Mouse (Mus musculus) gastrocnemius, adult 8-10 months (tissue): ENCODE measurements around the gene Slc25a22. TPM values are rescaled to one million over a fixed set of nuclear protein-coding genes. Genes with fewer than 3 reads are reported as not detected.

Experiments
- DNase-seq, 2 experiments: peaks; one replicate each; pipeline ENCODE4 v3.0.0; 2022; ENCODE audit warnings: low spot score in 2 of 2
- total RNA-seq, 4 experiments: library from RNA; stranded (reverse); gene quantifications; 2 replicates each; pipeline ENCODE4 v1.2.4; 2022

The Slc25a22 gene
- total RNA-seq, 4 experiments from 2014 or later = 14.5 to 19.5 (median 14.7) TPM

DNA sequence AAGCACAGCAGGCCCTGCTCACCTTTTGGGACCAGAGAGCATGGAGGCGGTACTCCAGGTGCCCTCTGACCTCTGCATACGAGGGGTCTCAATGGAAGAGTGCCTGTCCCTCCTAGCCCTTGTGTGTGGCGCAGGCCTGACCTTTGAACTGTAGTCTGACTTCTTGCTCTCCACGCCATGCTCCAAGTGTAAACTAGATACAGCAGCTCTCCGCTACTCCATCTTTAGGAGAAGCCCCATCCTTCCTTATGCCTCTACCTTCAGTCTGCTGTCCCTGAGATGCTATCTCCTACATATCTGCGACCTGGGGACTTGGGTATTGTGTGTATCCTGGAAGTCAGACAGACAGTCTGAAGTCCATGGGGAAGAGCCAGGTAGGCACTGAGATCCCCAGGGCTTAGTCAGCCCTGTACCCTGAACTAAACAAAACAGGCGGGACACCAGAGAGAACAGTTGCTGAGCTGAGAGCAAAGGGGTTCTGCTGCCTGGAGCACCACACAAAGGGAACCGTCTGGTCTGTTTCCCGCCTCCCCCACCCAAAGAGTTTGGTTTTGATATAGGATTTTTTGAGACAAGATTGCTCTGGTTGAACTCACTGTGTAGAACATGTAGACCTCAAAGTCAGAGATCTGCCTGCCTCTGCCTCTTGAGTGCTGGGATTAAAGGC lies 1.7 kb downstream of the Slc25a22 start:
- no peak for DNase-seq

DNA sequence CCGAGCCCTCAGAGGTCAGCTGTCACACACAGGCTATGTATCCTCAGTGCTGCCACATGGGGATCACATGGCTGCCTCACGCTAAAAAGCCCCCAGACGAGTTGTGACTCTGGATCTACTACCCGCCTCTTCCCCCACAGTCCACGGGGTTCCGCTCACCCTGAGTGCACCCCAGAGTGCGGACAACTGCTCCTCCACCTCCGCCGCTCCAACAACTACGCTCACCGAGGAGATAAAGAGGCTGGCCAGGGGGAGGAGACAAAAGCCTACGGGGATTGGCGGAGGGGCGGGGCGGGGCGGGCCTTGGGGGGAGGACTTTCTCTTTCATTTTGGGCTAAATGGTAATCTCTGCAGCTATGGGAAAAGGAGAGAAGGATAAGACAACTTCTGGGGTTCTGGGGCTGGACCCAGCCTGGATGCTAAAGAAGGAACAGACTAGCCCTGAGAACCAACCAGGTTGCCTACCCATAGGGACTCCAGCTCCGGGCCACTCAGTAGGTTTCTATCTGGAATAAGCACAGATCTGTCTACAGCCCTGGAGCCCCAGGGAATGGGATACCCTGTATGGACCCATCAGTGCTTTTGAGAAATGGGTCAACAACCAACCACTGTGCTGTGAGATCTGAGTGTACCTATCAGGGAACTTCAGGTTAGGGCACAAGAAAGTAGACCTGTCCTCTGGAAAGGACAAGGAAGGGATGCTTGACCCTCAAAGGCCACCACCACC lies 2.4 kb downstream of the Slc25a22 start:
- DNase-seq = no peak

DNA sequence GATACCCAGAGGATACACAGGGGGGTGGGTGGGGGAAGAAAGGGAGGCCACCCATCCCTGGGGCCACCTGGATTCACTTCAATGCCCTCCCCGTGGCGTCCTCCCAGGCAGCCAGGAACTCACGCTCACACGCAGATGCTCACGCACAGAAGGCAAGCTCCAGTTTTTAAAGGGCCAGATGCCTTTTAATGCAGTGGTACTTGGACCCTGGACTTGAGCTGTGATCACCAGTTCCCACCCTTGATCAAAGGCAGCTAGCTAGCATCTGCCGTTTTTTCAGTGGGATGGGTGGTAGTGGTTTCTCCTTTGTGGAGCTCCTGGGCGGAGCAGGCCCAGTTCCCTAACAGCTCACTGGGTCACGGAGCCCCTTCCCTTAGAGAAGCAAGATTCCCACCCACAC lies 3.2 kb downstream of the Slc25a22 start:
- no peak for DNase-seq

DNA sequence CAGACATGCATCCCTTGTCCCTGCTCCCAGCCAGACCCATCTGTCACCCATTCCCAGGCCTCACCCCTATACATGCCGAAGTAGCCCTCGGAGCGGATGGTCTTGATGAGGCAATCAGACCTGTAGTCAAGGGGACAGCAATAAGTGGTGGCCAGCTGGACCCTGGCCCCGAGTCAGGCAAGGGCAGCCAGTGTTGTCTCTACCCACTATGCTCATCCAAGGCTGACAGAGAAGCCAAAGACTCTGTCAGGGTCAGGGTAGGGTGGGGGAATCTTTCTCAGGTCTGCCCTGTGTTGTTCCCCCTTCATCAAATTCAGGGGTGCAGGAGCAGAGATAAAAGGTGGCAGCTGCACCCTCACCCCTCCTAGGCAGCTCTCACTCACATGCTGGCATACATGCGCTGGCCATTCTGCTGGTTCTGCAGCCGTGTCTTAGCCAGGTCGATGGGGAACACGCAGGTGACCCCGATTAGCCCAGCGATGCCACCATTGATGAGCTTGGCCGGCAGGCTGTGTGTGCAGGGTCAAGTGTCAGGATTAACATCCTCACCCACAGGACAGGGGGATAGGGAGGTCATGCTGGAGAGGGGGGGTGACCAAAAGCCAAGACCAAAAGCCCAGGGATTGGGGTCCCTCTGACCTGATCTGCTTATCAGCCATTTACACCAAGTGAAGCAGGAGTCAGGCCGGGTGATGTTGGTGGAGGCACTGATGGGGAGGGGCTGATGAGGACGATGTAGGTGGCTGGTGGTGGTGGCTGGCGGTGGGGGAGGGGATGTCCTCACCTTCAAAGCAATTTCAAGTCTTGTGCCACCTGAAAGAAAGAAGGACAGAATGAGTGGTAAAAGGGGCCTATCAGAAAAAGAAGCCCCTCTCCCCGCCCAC lies 3.9 kb downstream of the Slc25a22 start:
- no peak for DNase-seq

DNA sequence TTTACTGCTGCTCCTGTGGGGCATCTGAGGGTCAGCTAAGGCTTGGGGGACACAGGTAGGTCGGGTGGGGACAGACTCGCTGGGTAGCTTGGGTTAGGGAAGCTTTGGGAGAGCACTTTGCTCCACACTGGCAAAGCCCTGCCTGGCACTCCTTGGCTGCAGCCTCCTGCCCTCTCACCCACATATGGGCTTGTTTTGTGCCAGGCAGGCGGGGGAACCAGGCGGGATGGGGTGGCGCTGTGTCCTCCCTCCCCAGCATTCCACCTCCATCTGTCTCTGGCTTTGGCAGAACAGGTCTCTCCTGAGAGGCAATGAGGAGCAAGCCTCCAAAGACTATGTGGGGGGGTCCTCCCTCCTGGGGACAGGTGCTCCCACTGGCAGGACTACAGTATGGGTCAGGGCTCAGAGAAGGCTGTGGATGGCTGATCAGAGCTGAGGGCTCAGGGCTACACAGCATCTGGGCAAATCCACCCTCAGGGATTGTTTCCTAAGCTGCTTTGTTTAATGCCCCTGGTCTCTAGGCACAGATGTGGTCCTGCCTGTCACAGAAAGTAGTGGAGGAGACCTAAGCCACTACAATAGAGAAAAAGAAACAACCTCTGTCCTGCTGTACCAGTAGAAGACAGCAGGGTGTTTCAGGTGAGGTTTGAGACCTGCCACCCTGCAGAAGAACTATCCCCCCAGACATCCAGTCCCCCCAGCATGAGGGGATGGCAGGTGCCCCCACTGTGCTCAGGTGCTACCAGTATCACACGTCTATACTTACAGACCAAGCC lies 4.8 kb downstream of the Slc25a22 start:
- no peak for DNase-seq

DNA sequence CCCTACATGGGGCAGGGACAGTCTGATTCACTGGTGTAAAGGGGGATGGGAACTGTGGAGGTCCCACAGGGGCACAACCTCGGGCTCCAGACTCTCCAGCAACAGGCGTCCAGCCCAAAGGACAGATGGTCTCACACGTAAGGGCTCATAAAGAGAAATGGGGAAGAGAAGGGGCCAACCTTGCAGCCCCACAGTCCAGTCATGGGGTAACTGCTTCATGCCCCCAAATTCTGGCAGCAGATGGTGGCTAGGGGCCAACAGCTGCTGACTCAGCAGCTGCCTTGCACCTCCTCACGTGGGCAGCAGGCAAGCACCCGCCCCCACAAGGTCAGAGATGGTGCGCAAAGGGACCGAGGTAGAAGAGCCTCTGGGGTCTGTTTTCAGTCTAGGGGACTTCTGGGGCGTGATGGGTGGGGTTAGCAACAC lies 5.5 kb downstream of the Slc25a22 start:
- DNase-seq = no peak

DNA sequence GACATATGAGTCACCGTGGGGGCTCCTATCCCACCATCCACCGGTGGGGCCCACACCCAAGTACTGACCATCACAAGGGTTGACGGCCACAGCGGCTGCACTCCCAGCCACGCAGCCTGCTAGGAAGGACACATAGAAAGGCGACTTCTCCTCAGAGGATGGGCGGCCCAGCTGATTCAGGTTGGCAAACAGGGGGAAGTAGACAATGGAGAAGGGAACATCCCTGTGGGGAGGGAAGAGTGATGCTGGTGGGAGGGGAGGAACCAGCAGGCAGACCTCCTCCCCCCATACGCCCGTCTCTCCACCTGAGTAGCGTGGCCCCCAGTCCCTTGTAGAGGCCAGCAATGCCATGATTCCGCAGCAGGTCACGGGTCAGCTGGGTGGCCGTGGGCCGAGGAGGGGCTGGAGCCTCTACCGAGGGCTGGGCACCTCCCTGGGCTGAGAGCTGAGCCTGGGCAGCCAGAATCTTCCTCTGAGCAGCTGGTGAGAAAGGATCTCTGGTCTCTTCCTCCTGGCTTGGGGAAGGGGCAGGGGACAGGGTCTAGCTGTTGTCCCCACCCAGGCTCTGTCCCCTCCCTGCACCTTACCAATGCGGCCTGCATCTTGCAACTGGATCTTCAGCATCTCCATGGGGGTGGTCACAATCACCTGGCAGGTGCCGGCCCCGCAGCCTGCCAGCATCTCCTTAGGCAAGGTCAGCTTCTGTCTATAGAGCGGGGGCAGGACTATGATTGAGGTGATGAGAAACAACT lies 6.1 kb downstream of the Slc25a22 start:
- DNase-seq = no peak

DNA sequence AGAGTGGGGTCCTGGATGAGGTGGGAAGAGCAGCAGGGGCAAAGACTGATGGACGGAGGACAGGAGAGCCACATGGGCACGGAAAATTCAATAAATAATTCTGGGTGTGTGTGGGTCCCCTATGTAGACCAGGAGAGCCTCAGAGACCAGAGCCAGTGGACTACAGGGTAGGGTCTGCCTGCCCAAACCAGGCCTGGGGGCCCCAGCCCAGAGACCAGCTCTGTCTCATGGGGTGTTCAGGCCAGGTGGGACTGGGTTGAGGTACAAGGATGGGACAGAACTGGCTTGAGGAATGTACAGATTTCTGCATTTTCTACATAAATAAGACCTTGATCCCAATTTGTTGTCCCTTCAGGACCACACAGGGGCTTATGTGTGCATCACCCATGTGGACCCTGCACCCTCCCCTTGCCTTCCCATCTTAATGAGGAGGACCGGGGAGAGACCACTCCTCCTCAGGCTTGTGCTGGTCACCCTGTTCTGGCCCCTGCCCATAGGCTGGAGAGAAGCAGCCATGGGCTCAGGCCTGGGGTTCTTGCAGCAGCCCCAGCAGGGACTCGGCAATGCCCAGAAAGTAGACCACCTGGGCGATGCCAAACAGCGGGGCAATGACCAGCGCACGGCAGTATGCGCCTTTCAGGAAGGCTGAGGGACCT lies 7.0 kb downstream of the Slc25a22 start:
- no peak for DNase-seq

DNA sequence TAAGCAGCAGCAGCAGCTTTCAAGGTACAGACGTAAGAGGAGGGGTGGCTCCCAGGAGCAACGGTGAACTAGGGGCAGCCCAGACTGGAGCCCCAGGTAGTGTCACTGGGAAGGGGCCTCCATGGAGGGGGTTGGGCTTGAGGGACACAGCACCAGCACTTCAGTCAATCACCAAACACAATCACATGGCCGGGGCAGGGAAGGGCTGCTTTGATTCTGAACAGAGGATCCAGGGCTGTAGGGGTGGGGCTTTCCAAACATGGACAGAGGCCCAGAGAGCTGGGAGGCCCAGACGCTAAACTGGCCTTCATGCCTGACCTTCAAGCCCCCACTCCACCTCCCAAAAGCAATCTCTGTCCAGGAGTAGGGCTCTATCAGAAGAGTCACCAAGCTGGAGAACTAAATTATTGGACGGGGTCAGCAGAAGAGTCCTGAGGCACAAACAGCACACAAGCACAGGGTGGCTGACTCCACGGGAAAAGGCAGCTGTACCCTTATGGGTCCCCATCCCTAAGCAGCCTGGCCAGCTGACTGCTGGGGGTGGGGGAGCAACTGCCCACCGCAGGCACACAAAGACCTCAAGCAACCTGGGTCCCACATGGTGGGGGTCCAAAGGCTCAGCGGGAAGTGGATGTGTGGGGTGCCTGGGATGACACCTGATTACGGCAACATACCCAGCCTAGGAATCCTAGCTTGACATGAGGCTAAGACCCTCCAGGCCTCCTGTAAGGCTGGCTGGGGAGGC lies 7.7 kb downstream of the Slc25a22 start:
- no peak for DNase-seq

DNA sequence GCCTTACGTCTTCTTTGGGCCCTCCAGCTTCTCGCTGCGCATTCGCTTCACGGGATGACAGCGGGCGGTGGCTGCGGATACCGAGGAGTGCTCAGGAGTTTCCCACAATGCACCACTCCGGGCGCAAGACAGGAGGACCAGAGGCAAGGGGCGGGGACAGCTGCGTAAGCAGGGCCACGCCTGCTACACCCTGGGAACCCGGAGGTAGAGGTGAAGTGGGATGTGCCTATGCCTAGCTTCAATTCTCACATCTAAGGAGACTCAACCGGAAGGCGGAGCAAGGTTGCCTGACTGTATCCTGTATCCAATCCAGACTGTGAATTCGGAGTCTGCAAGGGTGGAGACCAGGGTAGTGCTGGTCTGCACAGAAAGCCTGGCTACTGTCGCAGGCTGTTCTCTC lies 8.4 kb downstream of the Slc25a22 start, which contains the start of gene Cend1:
TSS of gene Cend1 (minus strand) at position 182 of the 400 bp plus-strand sequence.
- no peak for DNase-seq

DNA sequence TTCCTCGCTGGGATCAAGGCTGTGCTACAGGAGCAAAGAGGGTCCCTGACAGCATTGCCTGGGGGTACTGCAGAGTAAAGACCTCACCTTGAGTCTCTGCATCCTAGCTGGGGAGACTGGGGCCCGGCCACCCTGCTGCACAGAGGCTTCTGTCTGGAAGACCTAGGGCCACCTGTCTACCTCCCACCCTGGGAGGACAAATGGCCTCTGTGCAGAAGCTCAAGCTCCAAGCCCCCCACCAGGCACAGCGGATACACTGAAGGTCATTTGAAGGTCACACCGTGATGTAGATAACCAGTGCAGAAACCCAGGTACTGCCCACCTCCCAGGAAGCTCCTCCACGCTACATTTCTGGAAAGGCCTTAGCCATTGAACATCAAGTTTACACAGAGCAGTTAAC lies 9.0 kb downstream of the Slc25a22 start:
- no peak for DNase-seq

DNA sequence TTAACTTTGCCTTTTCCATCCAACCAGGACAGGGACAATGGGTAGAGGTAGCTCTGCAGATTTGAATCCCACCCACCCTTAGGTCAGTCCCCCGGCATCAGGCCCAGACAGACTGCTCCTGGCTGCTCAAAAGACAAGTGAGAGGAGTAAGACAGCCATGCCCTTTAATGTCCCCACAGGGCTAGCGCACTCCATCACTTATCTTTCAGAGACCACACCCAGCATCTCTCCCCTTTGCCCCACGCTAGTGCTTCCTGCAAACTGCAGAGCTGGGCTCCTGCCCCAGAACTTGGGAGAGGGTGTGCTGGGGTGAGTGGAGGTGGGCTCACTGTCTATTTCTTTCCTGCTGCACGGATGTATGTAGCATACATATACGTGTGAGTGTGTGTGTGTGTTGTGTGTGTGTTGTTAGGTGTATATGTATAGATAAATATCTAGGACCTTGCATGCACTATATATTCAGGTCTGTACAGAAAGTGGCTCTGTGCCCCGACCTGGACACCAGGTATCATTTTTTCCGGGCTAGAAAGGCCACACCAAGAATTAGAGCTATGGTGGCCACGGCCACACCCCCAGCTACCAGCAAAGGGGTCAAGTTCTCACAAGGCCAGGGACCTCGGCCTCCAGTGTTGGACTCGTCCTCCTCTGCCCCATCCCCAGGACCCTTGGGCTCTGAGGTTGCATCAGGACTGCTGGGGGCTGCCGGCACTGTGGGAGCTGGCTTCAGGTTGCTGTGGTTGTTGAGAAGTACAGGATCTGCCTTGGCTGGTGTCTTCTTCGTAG lies 10.6 kb downstream of the Slc25a22 start:
- no peak for DNase-seq

DNA sequence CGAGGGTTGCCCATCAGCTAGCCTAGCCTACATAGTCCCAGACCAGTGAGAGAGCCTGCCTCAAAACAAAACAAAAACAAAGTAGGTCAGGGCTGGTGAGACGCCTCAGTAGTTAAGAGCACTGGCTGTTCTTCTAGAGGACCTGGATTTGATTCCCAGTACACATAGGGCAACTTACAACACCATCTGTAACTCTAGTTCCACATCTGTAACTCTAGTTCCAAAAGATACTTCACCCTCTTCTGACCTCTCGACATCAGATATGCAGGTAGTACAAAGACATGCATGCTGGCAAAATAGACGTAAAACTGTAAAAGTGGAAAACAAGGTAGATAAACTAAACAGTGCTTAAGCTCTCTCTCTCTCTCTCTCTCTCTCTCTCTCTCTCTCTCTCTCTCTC lies 13.9 kb downstream of the Slc25a22 start:
- no peak for DNase-seq

DNA sequence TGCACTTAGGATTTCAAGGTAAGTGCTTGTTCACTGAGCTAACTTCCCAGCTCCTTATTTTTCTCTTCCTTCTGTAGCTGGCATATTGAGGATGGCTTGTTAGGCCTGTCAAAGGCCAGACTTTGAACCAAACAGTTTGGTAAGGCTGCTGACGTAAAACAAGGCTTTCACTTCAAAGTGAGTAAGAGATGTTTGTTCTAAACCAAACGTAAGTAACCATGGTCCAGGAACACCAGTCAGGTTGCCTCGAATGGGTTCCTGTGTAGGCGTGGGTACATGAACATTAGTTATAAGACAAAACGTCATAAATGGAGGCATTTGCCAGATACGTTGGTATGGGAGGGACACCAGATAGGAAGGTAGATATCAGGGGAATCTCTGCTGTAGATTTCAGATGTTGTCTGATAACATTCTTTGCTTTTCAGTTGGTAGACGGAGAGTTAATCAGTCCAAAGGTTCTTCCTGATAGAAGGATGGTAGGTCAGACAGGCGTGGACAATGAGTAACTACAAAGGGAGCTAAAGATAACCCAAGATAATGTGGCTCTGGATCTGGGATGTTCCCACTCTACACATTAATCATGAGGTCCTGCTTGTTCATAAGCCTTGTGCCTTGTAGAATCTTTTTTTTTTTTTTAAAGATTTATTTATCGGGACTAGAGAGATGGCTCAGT lies 17.5 kb downstream of the Slc25a22 start:
- DNase-seq = no peak

DNA sequence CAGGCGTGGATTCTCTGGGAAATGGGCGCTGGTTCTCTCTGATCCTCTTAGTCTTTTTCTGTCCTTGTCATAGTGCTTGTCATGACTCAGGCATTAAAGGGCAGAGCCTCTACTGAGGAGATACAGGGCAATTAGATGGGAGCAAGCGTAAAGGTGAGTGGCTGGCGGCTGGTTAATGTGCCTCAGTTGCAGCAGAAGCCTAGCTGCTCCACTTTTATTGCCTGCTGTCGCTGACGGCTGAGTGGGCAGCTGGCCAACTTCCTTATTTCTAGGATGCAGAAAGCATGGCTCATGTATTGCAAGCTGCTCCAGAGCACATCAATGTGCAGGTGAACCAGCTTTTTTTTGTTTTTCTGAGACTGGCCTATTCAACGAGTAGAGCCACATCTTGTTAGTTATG lies 18.7 kb downstream of the Slc25a22 start:
- no peak for DNase-seq

DNA sequence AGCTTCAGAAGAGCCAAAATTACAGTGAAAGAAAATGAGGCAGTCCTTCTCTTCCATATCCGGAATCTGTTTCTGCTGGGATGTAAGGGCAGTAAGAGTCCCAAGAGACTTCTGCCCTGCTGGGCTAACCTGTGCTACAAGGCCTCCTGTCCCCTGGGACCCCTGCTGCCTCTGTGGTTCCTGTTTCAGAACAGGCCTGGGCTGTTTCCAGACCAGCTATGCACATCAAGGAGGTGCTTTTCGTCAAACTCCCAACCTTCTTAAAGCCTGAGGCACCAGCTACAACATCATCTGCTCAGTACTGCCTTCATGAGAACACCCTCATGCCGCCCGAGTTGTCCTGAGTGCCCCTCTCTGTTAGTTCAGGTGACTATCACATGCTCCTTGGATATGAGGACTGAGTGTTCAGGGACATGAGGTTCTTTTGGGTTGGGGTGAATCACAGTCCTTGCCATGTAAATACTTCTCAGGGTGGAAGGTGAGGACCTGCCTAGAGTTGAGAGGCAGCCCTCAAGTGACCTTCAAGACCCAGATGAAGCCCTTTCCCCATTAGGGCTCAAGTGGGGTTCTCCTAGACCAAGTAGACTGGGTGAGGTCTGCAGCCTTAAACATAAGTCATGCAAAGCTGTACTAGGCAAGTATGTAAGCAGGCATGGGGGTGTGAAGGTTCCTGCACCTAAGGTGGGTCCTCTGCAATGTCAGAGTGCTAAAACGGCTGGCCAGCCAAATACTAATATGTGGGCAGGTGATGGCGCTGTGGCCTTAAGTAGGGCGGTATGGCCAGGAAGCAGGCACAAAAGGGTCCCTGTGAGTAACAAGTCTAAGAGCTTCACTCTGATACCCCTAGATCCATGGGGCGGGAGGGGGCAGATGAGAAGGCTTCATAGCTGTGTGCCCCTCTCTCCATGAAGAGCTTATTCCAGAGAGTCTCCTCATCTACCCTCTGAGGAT lies 19.7 kb downstream of the Slc25a22 start:
- DNase-seq = no peak
